Mouse (Mus musculus) kidney, adult 2 months (tissue): Measurements from ENCODE around the gene Hspb9.

Source experiments
- CTCF ChIP-seq: fragments of 200-500 bp; conservative IDR thresholded peaks from 2 replicates; pipeline ENCODE4 v1.5.1; 2011; ENCODE audit warnings: low read depth, mild to moderate bottlenecking, control low read depth, low read length, moderate library complexity, mixed read lengths; ENCODE audit not compliant: insufficient read depth, insufficient read length
- POLR2A ChIP-seq: fragments of 200-500 bp; IDR thresholded peaks from one replicate; pipeline ENCODE4 v1.6.1; 2011; ENCODE audit warnings: low read depth, low read length, control low read depth

GRCm38 (mm10) chr11:100737105-100737733 lies 23.6 kb downstream of the Hspb9 start:
- TF ChIP-seq CTCF = no peak
- TF ChIP-seq POLR2A = no peak
